Mouse (Mus musculus) cerebellum, postnatal 4 days (tissue): ENCODE data around the gene Ccr10.

Experiments
- DNase-seq, 2 experiments: peaks; one replicate each; pipeline ENCODE4 v3.0.0; 2022; ENCODE audit warnings: low spot score in 2 of 2, mixed read lengths in 1 of 2

Gene Ccr10

GRCm38 (mm10) chr11:101154648-101155047, 20.6 kb downstream of the Ccr10 start:
- no peak for DNase-seq

DNA sequence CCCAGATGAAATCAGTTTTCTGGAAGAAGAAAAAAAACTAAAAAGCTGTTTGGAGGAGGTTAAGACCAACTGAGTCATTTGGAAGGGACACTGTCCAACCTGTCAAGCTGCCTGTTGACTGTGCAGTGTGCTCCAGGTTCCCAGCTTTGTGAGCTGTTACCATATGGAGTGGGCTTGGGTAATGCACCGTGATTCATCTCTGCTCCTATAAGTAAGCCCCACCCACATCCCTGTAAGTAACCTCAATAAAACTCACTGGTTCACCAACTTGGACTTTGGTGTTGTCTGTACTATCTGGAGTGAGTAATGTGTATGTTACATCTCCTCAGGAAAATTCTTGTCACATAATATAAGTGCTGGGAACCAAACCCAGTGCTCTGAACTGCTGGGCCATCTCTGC, 22.4 kb downstream of the Ccr10 start:
- DNase-seq, result no peak

GRCm38 (mm10) chr11:101151063-101151462, 24.2 kb downstream of the Ccr10 start:
- DNase-seq, result no peak

DNA sequence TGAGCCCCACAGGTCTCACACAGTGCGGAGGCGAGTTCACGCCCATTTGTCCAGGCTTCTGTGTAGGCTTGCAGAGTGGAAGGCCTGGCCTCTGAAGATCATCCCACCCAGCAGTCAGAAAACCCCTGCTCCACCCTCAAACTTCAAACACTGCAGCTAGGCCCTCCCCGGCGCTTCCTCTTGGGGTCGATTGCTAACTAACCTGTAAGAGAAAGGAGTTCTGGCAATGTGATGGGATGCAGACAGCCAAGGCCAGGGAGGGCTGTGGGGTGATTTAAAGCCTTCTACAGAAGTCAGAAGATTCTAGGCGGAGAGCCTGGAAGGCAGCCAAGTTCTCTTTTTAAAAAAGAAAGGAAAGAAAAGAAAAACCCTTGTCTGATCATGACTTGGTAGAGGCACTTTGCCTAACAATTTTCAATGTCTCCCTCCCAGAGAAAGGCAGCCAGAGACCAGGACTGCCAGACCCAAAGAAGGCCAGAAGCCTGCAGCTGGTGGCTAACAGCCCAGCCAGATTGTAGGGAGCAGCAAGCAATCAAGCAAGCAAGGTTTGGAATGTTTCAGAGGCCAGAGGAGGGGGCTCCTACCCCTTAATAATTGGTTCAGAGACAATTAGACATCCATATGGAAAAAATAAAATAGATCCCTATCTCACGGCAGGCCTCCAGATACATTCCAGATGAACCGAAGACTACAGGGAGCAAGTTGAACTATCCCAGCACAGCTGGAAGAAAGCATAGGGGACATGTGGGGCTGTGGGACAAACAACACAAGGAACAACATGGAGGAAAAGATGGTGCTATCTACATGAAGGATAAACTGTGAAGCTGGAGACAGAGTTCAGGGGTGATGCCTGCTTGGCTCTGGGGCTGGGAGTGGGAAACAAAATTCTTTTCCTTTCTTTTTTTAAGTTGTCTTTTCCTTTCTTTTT, 25.8 kb downstream of the Ccr10 start:
- no peak for DNase-seq

GRCm38 (mm10) chr11:101148751-101149150, 26.5 kb downstream of the Ccr10 start:
- no peak for DNase-seq

- DNase-seq, result peak in 1 of 2 experiments; percentile 62
Measured at GRCm38 (mm10) chr11:101146377-101146776, 28.9 kb downstream of the Ccr10 start.

GRCm38 (mm10) chr11:101143338-101144225, 31.7 kb downstream of the Ccr10 start:
- DNase-seq, result peak in 1 of 2 experiments; percentile 50

GRCm38 (mm10) chr11:101142215-101142967, 32.9 kb downstream of the Ccr10 start:
- no peak for DNase-seq

DNA sequence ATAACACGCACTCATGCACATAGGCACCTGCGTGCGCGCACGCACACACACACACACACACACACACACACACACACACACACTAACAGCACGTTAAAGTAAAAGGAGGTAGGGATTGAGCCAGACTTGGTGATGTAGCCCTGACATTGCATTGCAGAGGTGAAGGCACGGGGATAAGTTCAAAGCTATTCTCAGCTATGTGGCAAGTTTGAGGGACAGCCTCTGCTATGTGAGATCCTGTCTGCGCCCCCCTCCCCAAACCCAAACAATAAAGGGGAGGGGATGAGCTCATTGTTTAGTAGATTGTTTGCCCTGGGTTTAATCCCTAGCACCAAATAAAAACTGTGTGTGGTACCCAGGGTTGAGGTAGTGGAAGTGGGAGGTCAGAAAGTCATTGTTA, 34.2 kb downstream of the Ccr10 start:
- no peak for DNase-seq

GRCm38 (mm10) chr11:101140164-101140819, 35.0 kb downstream of the Ccr10 start:
- no peak for DNase-seq

- DNase-seq, result no peak
Measured at GRCm38 (mm10) chr11:101138536-101139181, 36.6 kb downstream of the Ccr10 start.

DNA sequence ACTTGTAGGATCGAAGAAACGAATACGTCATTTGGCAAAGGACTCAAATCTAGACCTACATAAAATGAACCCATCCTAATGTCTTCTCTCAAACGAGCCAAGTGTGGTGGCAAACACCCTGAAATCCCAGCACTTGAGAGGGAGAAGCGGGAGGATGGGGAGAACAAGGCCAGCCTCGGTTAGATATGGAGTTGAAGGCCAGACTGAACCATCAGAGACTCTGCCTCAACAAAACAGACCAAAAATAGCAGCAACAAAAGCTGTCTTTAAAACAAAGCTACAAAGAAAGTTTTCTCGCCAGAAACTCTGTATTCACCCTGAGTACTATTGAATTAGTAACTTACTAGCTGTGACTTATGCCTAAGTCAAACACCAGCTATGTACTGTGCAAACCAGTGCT, 38.2 kb downstream of the Ccr10 start:
- DNase-seq, result no peak

- no peak for DNase-seq
Measured at GRCm38 (mm10) chr11:101134217-101134865, 40.9 kb downstream of the Ccr10 start.

GRCm38 (mm10) chr11:101133037-101133436, 42.2 kb downstream of the Ccr10 start:
- DNase-seq, result no peak

GRCm38 (mm10) chr11:101131701-101132100, 43.5 kb downstream of the Ccr10 start:
- peak in 1 of 2 experiments; percentile 48 for DNase-seq

DNA sequence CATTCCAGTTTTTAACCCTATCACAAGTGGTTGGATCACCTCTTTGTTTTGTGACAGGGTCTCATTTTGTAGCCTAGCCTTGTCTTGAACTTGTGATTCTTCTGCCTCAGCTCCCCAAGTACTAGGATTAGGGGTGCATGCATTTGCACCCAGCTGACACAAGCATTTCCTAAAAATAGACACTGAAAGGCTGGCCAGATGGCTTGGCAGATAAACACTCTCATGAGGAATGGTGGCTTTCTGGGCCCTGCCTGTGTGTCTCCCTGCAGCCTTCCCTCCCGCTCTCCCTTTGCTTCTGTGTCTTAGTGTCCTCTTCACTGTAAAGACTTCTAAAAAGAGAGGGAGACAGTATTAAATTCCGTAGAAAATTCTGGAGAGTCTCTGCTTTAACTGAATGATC, 44.1 kb downstream of the Ccr10 start:
- no peak for DNase-seq

DNA sequence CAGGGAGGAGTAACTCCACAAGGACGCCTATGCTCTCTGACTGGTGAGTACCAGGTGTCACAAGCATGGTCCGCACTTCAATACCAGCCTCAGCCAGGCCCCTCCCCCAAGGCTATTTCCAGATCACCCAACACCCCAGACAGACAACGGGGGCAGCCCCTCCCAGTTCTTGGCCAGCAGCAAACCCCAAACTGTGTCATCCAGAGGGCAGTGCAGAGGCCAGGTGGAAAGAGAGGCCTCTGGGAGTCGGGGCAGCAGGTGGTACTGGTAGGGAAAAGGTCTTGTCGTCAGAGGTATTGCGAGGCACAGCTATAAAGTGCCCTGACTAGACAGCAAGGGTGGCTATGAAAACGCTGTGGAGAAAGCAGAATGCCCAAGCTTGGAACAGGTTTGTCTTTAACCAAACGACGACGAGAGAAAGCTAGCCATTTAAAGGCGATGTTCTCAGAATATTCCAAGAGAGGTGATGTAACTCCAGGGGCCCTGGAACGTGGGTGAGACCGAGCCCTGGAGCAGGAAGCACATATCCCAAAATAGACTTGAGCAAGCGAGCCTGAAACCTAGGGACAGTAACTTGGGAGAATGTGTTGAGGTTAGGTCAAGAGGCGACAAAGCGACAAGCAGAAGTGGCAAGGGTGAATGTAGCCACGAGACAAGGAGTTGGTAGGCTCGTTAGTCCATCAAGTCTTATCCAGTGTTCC, 45.0 kb downstream of the Ccr10 start:
- DNase-seq, result no peak

DNA sequence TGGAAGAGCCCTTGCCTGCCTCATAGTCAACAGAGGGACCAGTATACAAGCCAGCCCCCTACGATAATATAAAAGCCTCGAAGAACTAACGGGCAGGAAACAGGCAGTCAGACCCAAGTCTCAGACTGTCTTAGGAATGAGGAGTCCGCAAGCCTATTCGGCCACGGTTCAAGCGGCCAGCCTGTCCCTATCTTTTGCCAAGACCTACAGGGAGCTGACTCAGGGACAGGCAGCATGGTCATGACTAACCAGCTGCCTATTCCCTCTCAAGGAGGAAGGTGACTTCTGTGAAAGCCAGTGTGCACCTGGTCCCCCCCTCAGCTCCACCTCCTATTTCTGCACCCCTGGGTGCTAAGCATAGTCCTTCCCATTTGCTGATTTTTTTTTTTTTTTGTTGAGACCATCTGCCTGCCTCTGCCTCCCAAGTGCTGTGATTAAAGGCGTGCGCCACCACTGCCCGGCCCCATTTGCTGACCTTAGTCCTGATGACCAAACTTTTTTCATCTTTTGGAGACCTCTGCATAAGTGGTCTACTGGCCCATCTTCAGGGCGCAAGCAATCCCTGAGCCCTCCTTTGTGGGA, 46.2 kb downstream of the Ccr10 start:
- no peak for DNase-seq

DNA sequence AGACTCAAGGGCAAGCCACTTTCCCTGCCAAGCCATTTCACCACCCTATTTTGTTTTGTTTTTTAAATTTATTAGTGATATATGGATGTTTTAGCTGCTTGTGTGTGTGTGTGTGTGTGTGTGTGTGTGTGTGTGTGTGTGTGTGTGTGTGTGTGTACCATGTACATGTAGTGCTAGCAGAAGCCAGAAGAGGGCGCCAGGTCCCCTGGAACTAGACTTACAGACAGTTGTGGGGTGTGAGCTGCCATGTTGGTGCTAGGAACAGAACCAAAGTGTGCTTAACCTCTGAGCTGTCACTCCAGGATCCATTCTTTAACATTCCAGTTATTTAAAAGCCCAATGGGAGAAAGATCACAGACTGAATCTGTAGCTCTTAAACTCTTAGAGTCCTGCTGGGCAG, 48.2 kb downstream of the Ccr10 start:
- DNase-seq, result no peak
